Mouse (Mus musculus) CD8-positive naive resting alpha-beta T cell, adult 2 months (primary cell): ENCODE measurements around the gene Cd9.

Experiments used
- DNase-seq, 2 experiments: peaks; one replicate each; pipeline ENCODE4 v3.0.0; 2022; ENCODE audit warnings: low read depth in 2 of 2, low spot score in 2 of 2

Gene Cd9

GRCm38 (mm10) chr6:125434735-125435518 is 59.7 kb downstream of the Cd9 start:
- no peak for DNase-seq

GRCm38 (mm10) chr6:125433704-125434447 is 60.7 kb downstream of the Cd9 start:
- no peak for DNase-seq

GRCm38 (mm10) chr6:125433257-125433656 is 61.3 kb downstream of the Cd9 start:
- DNase-seq, result no peak

GRCm38 (mm10) chr6:125432522-125432921 is 62.1 kb downstream of the Cd9 start:
- no peak for DNase-seq

- DNase-seq, result no peak
Observed at GRCm38 (mm10) chr6:125430982-125431381, 63.6 kb downstream of the Cd9 start.

GRCm38 (mm10) chr6:125430358-125430958 is 64.1 kb downstream of the Cd9 start:
- no peak for DNase-seq

GRCm38 (mm10) chr6:125429741-125430140 is 64.8 kb downstream of the Cd9 start:
- DNase-seq, result no peak

- DNase-seq, result peak; percentile 69 to 79
Observed at GRCm38 (mm10) chr6:125426383-125427360, 67.9 kb downstream of the Cd9 start.

- DNase-seq, result peak in 1 of 2 experiments; percentile 15
Observed at GRCm38 (mm10) chr6:125425205-125426090, 69.1 kb downstream of the Cd9 start.

GRCm38 (mm10) chr6:125424156-125424555 is 70.4 kb downstream of the Cd9 start:
- DNase-seq, result no peak

GRCm38 (mm10) chr6:125423507-125423906 is 71.1 kb downstream of the Cd9 start:
- DNase-seq, result no peak

- no peak for DNase-seq
Observed at GRCm38 (mm10) chr6:125423099-125423498, 71.5 kb downstream of the Cd9 start.

- peak; percentile 40 to 52 for DNase-seq
Observed at GRCm38 (mm10) chr6:125422051-125422822, 72.4 kb downstream of the Cd9 start.

GRCm38 (mm10) chr6:125420458-125421063 is 74.0 kb downstream of the Cd9 start:
- no peak for DNase-seq

- peak; percentile 72 to 76 for DNase-seq
Observed at GRCm38 (mm10) chr6:125418744-125419143, 75.8 kb downstream of the Cd9 start.

GRCm38 (mm10) chr6:125413326-125413725 is 81.3 kb downstream of the Cd9 start:
- DNase-seq, result no peak

- no peak for DNase-seq
Observed at GRCm38 (mm10) chr6:125411661-125412060, 82.9 kb downstream of the Cd9 start.

- no peak for DNase-seq
Observed at GRCm38 (mm10) chr6:125410995-125411547, 83.5 kb downstream of the Cd9 start.
